Mouse (Mus musculus): ENCODE results near the gene Slc6a5.

DNA sequence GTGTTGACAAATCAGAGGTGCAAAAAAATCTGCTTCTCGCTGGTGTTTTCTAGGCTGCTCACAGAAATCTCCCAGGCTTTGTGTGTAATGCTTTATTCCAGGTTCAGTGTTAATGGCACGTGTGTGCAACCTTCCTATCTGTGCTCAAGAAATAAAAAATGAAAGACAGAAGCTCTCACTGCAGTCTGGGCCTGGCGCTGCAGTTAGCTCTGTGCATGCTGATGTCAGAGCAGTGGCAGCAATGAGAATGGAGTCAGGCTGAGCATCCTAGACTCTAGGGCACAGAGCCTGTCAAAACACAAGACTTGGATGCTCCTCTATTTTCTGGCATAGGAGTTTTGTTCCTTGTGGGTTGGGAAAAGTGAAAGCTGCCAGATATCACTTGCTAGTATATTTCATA, 39.7 kb upstream of the Slc6a5 start:
- TF ChIP-seq FOSL1 (IDR thresholded peaks at IDR 0.05; ENCODE audit: insufficient read depth, low read length, poor library complexity, severe bottlenecking), result no peak
- no peak for TF ChIP-seq USF1 (IDR thresholded peaks at IDR 0.05; ENCODE audit: low read depth)
